Mouse (Mus musculus) heart, embryonic 14.5 days (tissue): ENCODE results near the gene Aig1. TPM values are rescaled to one million over a fixed set of nuclear protein-coding genes. Genes with fewer than 3 reads are reported as not detected.

Source experiments
- ATAC-seq: fragments of 200-750 bp; cut with Nextera tagmentation; 2 replicates; pipeline ENCODE4 v1.8.0; 2017; ENCODE audit warnings: low read depth, moderate TSS enrichment; ENCODE audit not compliant: insufficient number of reproducible peaks, insufficient read depth, low FRiP score
- H3K27ac ChIP-seq, 2 experiments: fragments of 200-500 bp in 1 of 2; fragments of 300-500 bp in 1 of 2; sonication (generic) in 1 of 2; replicated peaks in 1 of 2; 2 replicates each; pipeline ENCODE4 v1.5.1; 2012 to 2014; ENCODE audit warnings: low read depth in 2 of 2, low read length in 2 of 2, control low read depth in 1 of 2, mild to moderate bottlenecking in 1 of 2, mixed read lengths in 1 of 2; ENCODE audit not compliant: control insufficient read depth in 1 of 2, insufficient read depth in 1 of 2
- H3K27me3 ChIP-seq: fragments of 300-500 bp; sonication (generic); 2 replicates; pipeline ENCODE4 v1.6.1; 2014; ENCODE audit warnings: mild to moderate bottlenecking, low read length, control low read depth; ENCODE audit not compliant: control insufficient read depth, insufficient read depth
- H3K36me3 ChIP-seq: fragments of 300-500 bp; sonication (generic); 2 replicates; pipeline ENCODE4 v1.6.1; 2014; ENCODE audit warnings: mild to moderate bottlenecking, control low read depth, low read length, mixed read lengths; ENCODE audit not compliant: control insufficient read depth, insufficient read depth
- H3K4me1 ChIP-seq, 2 experiments: fragments of 200-500 bp in 1 of 2; fragments of 300-500 bp in 1 of 2; sonication (generic) in 1 of 2; 2 replicates each; pipeline ENCODE4 v1.6.1; 2012 to 2014; ENCODE audit warnings: low read length in 2 of 2, control low read depth in 1 of 2, mixed read lengths in 1 of 2; ENCODE audit not compliant: control insufficient read depth in 2 of 2, insufficient read depth in 2 of 2
- H3K4me2 ChIP-seq: fragments of 300-500 bp; sonication (generic); 2 replicates; pipeline ENCODE4 v1.6.1; 2014; ENCODE audit warnings: mild to moderate bottlenecking, low read length
- H3K4me3 ChIP-seq, 2 experiments: fragments of 200-500 bp in 1 of 2; fragments of 300-500 bp in 1 of 2; sonication (generic) in 1 of 2; 2 replicates each; pipeline ENCODE4 v1.5.1; 2012 to 2014; ENCODE audit warnings: low read length in 2 of 2, mild to moderate bottlenecking in 2 of 2, control low read depth in 1 of 2, low read depth in 1 of 2, moderate library complexity in 1 of 2; ENCODE audit not compliant: control insufficient read depth in 1 of 2, insufficient read depth in 1 of 2
- H3K9ac ChIP-seq: fragments of 300-500 bp; sonication (generic); 2 replicates; pipeline ENCODE4 v1.6.1; 2014; ENCODE audit warnings: mild to moderate bottlenecking, low read length
- H3K9me3 ChIP-seq: fragments of 300-500 bp; sonication (generic); 2 replicates; pipeline ENCODE4 v1.6.1; 2016; ENCODE audit warnings: low read length, control low read depth; ENCODE audit not compliant: control insufficient read depth
- WGBS: fragments of 180-500 bp; shearing (Covaris S2); extraction: QIAGEN DNeasy Blood & Tissue Kit; methylation state at CpG from one replicate; pipeline ENCODE4 v1.1.7; 2014; 5-methylcytosine and 5-hydroxymethylcytosine counted together
- polyA plus RNA-seq: library from polyadenylated mRNA; unstranded; fragments of >200 nt; fragmentation: Nextera tagmentation; extraction: Ambion mirVana; gene quantifications from 2 replicates; pipeline ENCODE4 v1.2.1, GENCODE M21; 2014

Gene Aig1
- polyA plus RNA-seq, 1 experiment from 2014 or later: 81.6 TPM

GRCm38 (mm10) chr10:13739494-13740140 is 129.2 kb downstream of the Aig1 start:
- H3K9me3 ChIP-seq: no peaks in the 10 kb centered on the region
- H3K4me1 ChIP-seq: no peaks in the 10 kb centered on the region
- no peaks in the 10 kb centered on the region for H3K36me3 ChIP-seq
- H3K4me2 ChIP-seq: no peak overlapping the region
- H3K27me3 ChIP-seq: no peaks in the 10 kb centered on the region
- no peak overlapping the region for H3K9ac ChIP-seq
- H3K4me3 ChIP-seq: no peak overlapping the region
- H3K27ac ChIP-seq: no peak overlapping the region
- ATAC-seq: no peak
- 86% methylated on average over 18 of the region's 18 CpGs for WGBS

GRCm38 (mm10) chr10:13730039-13730748 is 138.6 kb downstream of the Aig1 start:
- Histone ChIP-seq H3K9me3 (no peaks in the 10 kb centered on the region), H3K4me1 (peaks cover 0 to 4% of the 10 kb centered on the region in 2 experiments; a peak in 1 of 4 replicates), H3K4me3 (no peak overlapping the region), H3K27me3 (no peaks in the 10 kb centered on the region), H3K9ac (no peak overlapping the region), H3K27ac (no peak overlapping the region), H3K4me2 (no peak overlapping the region), H3K36me3 (no peaks in the 10 kb centered on the region)
- ATAC-seq: no peak
- WGBS: 84% methylated on average over 4 of the region's 4 CpGs

GRCm38 (mm10) chr10:13727676-13728075 is 141.1 kb downstream of the Aig1 start:
- ATAC-seq: no peak

GRCm38 (mm10) chr10:13726206-13726605 is 142.6 kb downstream of the Aig1 start:
- Histone ChIP-seq H3K9me3 (no peaks in the 10 kb centered on the region), H3K4me2 (no peak overlapping the region), H3K4me3 (no peak overlapping the region), H3K27ac (no peak overlapping the region), H3K9ac (no peak overlapping the region), H3K36me3 (no peaks in the 10 kb centered on the region), H3K4me1 (peaks cover 0 to 5% of the 10 kb centered on the region in 2 experiments; a peak in 1 of 4 replicates), H3K27me3 (no peaks in the 10 kb centered on the region)
- peak; percentile 61; the same call in 1 of the 2 replicates for ATAC-seq
- 78% methylated on average over 2 of the region's 2 CpGs for WGBS

More at GRCm38 (mm10) chr10:13727676-13728075, 141.1 kb downstream of the Aig1 start:
- H3K9me3 ChIP-seq: no peaks in the 10 kb centered on the region
- no peaks in the 10 kb centered on the region for H3K27me3 ChIP-seq
- 66% methylated on average over 6 of the region's 6 CpGs for WGBS
- peaks cover 0 to 5% of the 10 kb centered on the region in 2 experiments; a peak in 1 of 4 replicates for H3K4me1 ChIP-seq
- H3K9ac ChIP-seq: no peak overlapping the region
- H3K27ac ChIP-seq: no peak overlapping the region
- H3K4me3 ChIP-seq: no peak overlapping the region
- no peaks in the 10 kb centered on the region for H3K36me3 ChIP-seq
- H3K4me2 ChIP-seq: no peak overlapping the region

GRCm38 (mm10) chr10:13725276-13725675 is 143.5 kb downstream of the Aig1 start:
- H3K4me3 ChIP-seq: no peak overlapping the region
- peaks cover 0 to 5% of the 10 kb centered on the region in 2 experiments; a peak in 1 of 4 replicates for H3K4me1 ChIP-seq
- H3K27ac ChIP-seq: no peak overlapping the region
- no peaks in the 10 kb centered on the region for H3K27me3 ChIP-seq
- no peak overlapping the region for H3K4me2 ChIP-seq
- no peak for ATAC-seq
- WGBS: 70% methylated on average over 3 of the region's 3 CpGs
- H3K9me3 ChIP-seq: no peaks in the 10 kb centered on the region
- no peaks in the 10 kb centered on the region for H3K36me3 ChIP-seq
- no peak overlapping the region for H3K9ac ChIP-seq

GRCm38 (mm10) chr10:13716132-13716531 is 152.6 kb downstream of the Aig1 start:
- 30% methylated on average over 2 of the region's 2 CpGs for WGBS
- Histone ChIP-seq H3K9me3 (no peaks in the 10 kb centered on the region), H3K27ac (peak overlapping the region in 1 of 2 experiments; percentile 26; a peak in 2 of 4 replicates), H3K27me3 (no peaks in the 10 kb centered on the region), H3K9ac (no peak overlapping the region), H3K4me1 (peaks cover 6 to 8% of the 10 kb centered on the region in 2 experiments; a peak in 3 of 4 replicates), H3K4me3 (no peak overlapping the region), H3K36me3 (no peaks in the 10 kb centered on the region), H3K4me2 (no peak overlapping the region)
- no peak for ATAC-seq

GRCm38 (mm10) chr10:13715584-13715983 is 153.2 kb downstream of the Aig1 start:
- no peaks in the 10 kb centered on the region for H3K9me3 ChIP-seq
- H3K27ac ChIP-seq: no peak overlapping the region
- 90% methylated on average over 6 of the region's 6 CpGs for WGBS
- no peaks in the 10 kb centered on the region for H3K27me3 ChIP-seq
- peaks cover 6 to 8% of the 10 kb centered on the region in 2 experiments; a peak in 3 of 4 replicates for H3K4me1 ChIP-seq
- no peaks in the 10 kb centered on the region for H3K36me3 ChIP-seq
- no peak overlapping the region for H3K4me2 ChIP-seq
- no peak overlapping the region for H3K4me3 ChIP-seq
- no peak for ATAC-seq
- H3K9ac ChIP-seq: no peak overlapping the region
